Mouse (Mus musculus): ENCODE data around the gene Osmr.

Osmr gene

GRCm38 (mm10) chr15:6874601-6875019 lies at the start of gene Osmr:
Osmr (minus strand) TSS chr15:6874969.
- DNase-seq (ENCODE audit: low read depth), result no peak

GRCm38 (mm10) chr15:6919406-6919805 lies 44.6 kb upstream of the Osmr start:
- DNase-seq (ENCODE audit: low read depth), result no peak

GRCm38 (mm10) chr15:6914163-6914562 lies 39.4 kb upstream of the Osmr start:
- DNase-seq (ENCODE audit: low read depth), result no peak

GRCm38 (mm10) chr15:6909669-6910068 lies 34.9 kb upstream of the Osmr start:
- peak; percentile 34 for DNase-seq (ENCODE audit: low read depth)

GRCm38 (mm10) chr15:6909084-6909483 lies 34.3 kb upstream of the Osmr start:
- no peak for DNase-seq (ENCODE audit: low read depth)

GRCm38 (mm10) chr15:6908601-6909000 lies 33.8 kb upstream of the Osmr start:
- no peak for DNase-seq (ENCODE audit: low read depth)

- no peak for DNase-seq (ENCODE audit: low read depth)
These were observed 31.7 kb upstream of the Osmr start for GRCm38 (mm10) chr15:6906260-6907047.

GRCm38 (mm10) chr15:6905726-6906125 lies 31.0 kb upstream of the Osmr start:
- no peak for DNase-seq (ENCODE audit: low read depth)

GRCm38 (mm10) chr15:6903286-6903975 lies 28.7 kb upstream of the Osmr start:
- DNase-seq (ENCODE audit: low read depth), result no peak

GRCm38 (mm10) chr15:6901982-6902639 lies 27.3 kb upstream of the Osmr start:
- no peak for DNase-seq (ENCODE audit: low read depth)

GRCm38 (mm10) chr15:6901236-6901635 lies 26.5 kb upstream of the Osmr start:
- no peak for DNase-seq (ENCODE audit: low read depth)

GRCm38 (mm10) chr15:6884260-6884659 lies 9.5 kb upstream of the Osmr start:
- no peak for DNase-seq (ENCODE audit: low read depth)

GRCm38 (mm10) chr15:6883816-6884215 lies 9.0 kb upstream of the Osmr start:
- DNase-seq (ENCODE audit: low read depth), result peak; percentile 48

GRCm38 (mm10) chr15:6883091-6883490 lies 8.3 kb upstream of the Osmr start:
- DNase-seq (ENCODE audit: low read depth), result no peak

GRCm38 (mm10) chr15:6882180-6882579 lies 7.4 kb upstream of the Osmr start:
- DNase-seq (ENCODE audit: low read depth), result no peak

GRCm38 (mm10) chr15:6881211-6881610 lies 6.4 kb upstream of the Osmr start:
- no peak for DNase-seq (ENCODE audit: low read depth)

GRCm38 (mm10) chr15:6873807-6874600 lies 765 bp downstream of the Osmr start:
- no peak for DNase-seq (ENCODE audit: low read depth)

- DNase-seq (ENCODE audit: low read depth), result no peak
These were observed 1.5 kb downstream of the Osmr start for GRCm38 (mm10) chr15:6873154-6873806.

- DNase-seq (ENCODE audit: low read depth), result no peak
These were observed 3.0 kb downstream of the Osmr start for GRCm38 (mm10) chr15:6871621-6872359.

- DNase-seq (ENCODE audit: low read depth), result no peak
These were observed 7.9 kb downstream of the Osmr start for GRCm38 (mm10) chr15:6866888-6867287.

- no peak for DNase-seq (ENCODE audit: low read depth)
These were observed 12.6 kb downstream of the Osmr start for GRCm38 (mm10) chr15:6862125-6862524.
